18 mouse cellular contexts compared by ENCODE assay signal in the genomic region with DNA sequence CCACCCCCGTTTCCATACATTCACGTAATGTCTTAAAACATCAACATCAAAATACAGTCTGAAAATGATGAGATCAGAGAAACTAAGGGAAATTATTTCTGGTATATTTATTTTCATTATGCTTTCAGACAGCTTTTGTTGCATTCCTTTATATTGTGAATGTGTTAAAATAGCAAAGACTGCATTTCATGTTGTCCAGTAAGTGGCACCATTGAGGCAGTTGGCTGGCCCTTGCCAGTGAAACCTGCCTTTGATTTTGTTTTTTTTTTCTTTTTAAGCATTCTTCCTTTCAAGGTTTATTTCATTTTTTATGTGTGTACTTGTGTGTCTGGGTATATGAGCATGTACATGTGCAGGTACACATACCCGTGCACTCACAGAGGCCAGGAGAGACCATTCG. TPM values are rescaled to one million over a fixed set of nuclear protein-coding genes. Genes with fewer than 3 reads are reported as not detected.
"Had no signal": no experiment of that assay in that cellular context is flagged by ENCODE, and none has a peak within 500 bp of the region (broad histone marks: within the 10 kb centered on the region; RNA-seq: fewer than 3 reads in every experiment).

No protein-coding gene starts in this region.

- H3K27me3 ChIP-seq: limb, embryonic 15.5 days; liver, embryonic 13.5 days; midbrain, embryonic 13.5 days; neural tube, embryonic 12.5 days had no signal

- H3K4me2 ChIP-seq: limb, embryonic 15.5 days; liver, embryonic 13.5 days; midbrain, embryonic 13.5 days; neural tube, embryonic 12.5 days had no signal

- H3K4me1 ChIP-seq: limb, embryonic 15.5 days; liver, embryonic 13.5 days; midbrain, embryonic 13.5 days; neural tube, embryonic 12.5 days had no signal

- H3K9me3 ChIP-seq: limb, embryonic 15.5 days; liver, embryonic 13.5 days; midbrain, embryonic 13.5 days; neural tube, embryonic 12.5 days had no signal

- H3K27ac ChIP-seq: limb, embryonic 15.5 days; liver, embryonic 13.5 days; midbrain, embryonic 13.5 days; neural tube, embryonic 12.5 days had no signal

- H3K4me3 ChIP-seq: limb, embryonic 15.5 days; liver, embryonic 13.5 days; midbrain, embryonic 13.5 days; neural tube, embryonic 12.5 days had no signal

- DNase-seq: kidney, adult 11 months; kidney, postnatal 36 days; liver, embryonic 13.5 days; lung, adult 18-20 months; lung, postnatal 10 days; thymus, adult 2 months; thymus, postnatal 25 days had no signal

- H3K9ac ChIP-seq: limb, embryonic 15.5 days; liver, embryonic 13.5 days; midbrain, embryonic 13.5 days; neural tube, embryonic 12.5 days had no signal

- ATAC-seq: midbrain, embryonic 13.5 days had no signal

RNA-seq across cellular contexts. Expression of a gene that starts 21.9 kb away (rescaled TPM):
- total RNA-seq: layer of hippocampus, adult 18-20 months; layer of hippocampus, postnatal 14 days; left cerebral cortex, adult 8-10 months; left cerebral cortex, postnatal 25 days; monocyte, adult 5-6 weeks; neutrophil, adult 5-6 weeks had no signal
- polyA plus RNA-seq: limb, embryonic 11.5 days; limb, embryonic 15.5 days; liver, embryonic 13.5 days; midbrain, embryonic 13.5 days; neural tube, embryonic 12.5 days; urinary bladder, adult 2 months had no signal

RNA-seq across cellular contexts. Expression of a gene that starts 46.4 kb away (rescaled TPM):
- total RNA-seq: neutrophil, adult 5-6 weeks had no signal

RNA-seq across cellular contexts. Expression of a gene that starts 53.2 kb away (rescaled TPM):
- total RNA-seq: monocyte, adult 5-6 weeks; neutrophil, adult 5-6 weeks had no signal
